Mouse (Mus musculus) embryonic fibroblast, embryonic 13.5 days (primary cell): ENCODE results near the gene Ryr2.

Experiments
- CTCF ChIP-seq: IDR thresholded peaks from 2 replicates; pipeline ENCODE4 v1.5.1; 2011; ENCODE audit warnings: mild to moderate bottlenecking, control low read depth, low read length, moderate library complexity, borderline replicate concordance; ENCODE audit not compliant: insufficient read depth
- POLR2A ChIP-seq: IDR thresholded peaks from 2 replicates; pipeline ENCODE4 v1.6.1; 2011; ENCODE audit warnings: low read depth, mild to moderate bottlenecking, control low read depth, low read length, moderate library complexity

DNA sequence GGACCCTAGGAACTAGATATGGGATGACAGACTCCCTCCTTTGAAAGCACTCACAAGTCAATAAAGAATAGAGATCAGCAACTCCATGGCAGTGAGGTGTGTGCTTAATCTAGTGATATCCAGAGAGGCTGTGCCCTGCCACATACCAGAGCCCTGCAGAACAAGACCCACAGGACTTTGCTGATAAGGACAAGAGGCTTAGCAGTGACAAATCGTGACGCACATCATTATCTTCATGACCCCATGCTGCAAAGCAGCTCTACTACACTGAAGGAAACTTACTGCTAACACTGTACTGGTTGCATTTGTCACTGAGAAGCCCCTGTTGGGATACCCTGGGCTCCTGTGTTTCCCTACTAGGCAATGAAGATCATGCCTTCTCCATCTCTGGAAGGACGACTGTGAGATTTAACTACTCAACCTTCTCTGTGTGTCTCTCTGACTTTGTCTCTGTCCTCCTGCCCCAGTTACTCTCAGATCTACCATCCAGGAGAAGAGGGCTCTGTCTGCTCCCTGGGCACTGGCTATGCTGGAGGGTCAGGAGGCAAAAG, 25.5 kb upstream of the Ryr2 start:
- TF ChIP-seq POLR2A (no peak), CTCF (no peak)
